Mouse (Mus musculus): Measurements from ENCODE around the gene Spats2.

GRCm38 (mm10) chr15:99111809-99112208, 13.9 kb upstream of the Spats2 start:
- no peak for TF ChIP-seq GATA1 (IDR thresholded peaks at IDR 0.05; ENCODE audit: low read length)
- TF ChIP-seq TAL1 (IDR thresholded peaks at IDR 0.05; ENCODE audit: low read length), result no peak

Data from erythroblast, embryonic 14.5 days (primary cell).